Mouse (Mus musculus) testis, adult 2 months (tissue): ENCODE measurements around the gene Map2k4.

Experiments used
- CTCF ChIP-seq: fragments of 200-500 bp; IDR thresholded peaks from 2 replicates; pipeline ENCODE4 v1.5.1; 2012; ENCODE audit warnings: low read depth, mild to moderate bottlenecking, inconsistent platforms, low read length, moderate library complexity; ENCODE audit not compliant: control insufficient read depth, insufficient read depth, insufficient replicate concordance
- POLR2A ChIP-seq: fragments of 200-500 bp; IDR thresholded peaks from 2 replicates; pipeline ENCODE4 v1.6.1; 2012; ENCODE audit warnings: low read depth, mild to moderate bottlenecking, inconsistent platforms, low read length, moderate library complexity; ENCODE audit not compliant: control insufficient read depth

- TF ChIP-seq POLR2A: peak; percentile 75
- no peak for TF ChIP-seq CTCF
Observed at GRCm38 (mm10) chr11:65806909-65807504, 18.9 kb upstream of the Map2k4 start, which contains the start of gene Zkscan6.
